Mouse (Mus musculus) heart, postnatal 10 days (tissue): Measurements from ENCODE around the gene Ppp1r1b. TPM values are rescaled to one million over a fixed set of nuclear protein-coding genes. Genes with fewer than 3 reads are reported as not detected.
A peak's percentile ranks its signal among the peaks of the same experiment; 100 is the strongest.

ENCODE experiments used
- DNase-seq, 2 experiments: peaks; one replicate each; pipeline ENCODE4 v3.0.0; 2021
- intact Hi-C: fragments of 180-260 bp; cut with DNase I; formaldehyde crosslinking; loops from one replicate; pipeline ENCODE4 v1.15.1; 2025
- total RNA-seq, 2 experiments: library from RNA; stranded (reverse); gene quantifications; 2 replicates each; pipeline ENCODE4 v1.2.3; 2021

Ppp1r1b gene
- total RNA-seq, 2 experiments from 2014 or later: 2.7 to 4.0 TPM

GRCm38 (mm10) chr11:98342000-98342945, 5.9 kb upstream of the Ppp1r1b start:
- DNase-seq: peak; percentile 95 to 99
- intact Hi-C loops: loop anchor here (1.0 to 5.0 kb wide), 5 partner anchors 47 to 255 kb away; partner anchors contain the start of genes Lrrc3c and Mien1

- intact Hi-C loops: no loop called here
- peak; percentile 86 to 88 for DNase-seq
These were observed 3.0 kb upstream of the Ppp1r1b start for GRCm38 (mm10) chr11:98345253-98345652.

- no peak for DNase-seq
- intact Hi-C loops: no loop called here
These were observed 2.0 kb upstream of the Ppp1r1b start for GRCm38 (mm10) chr11:98346168-98346567.

GRCm38 (mm10) chr11:98347385-98348082, 670 bp upstream of the Ppp1r1b start:
- no peak for DNase-seq
- intact Hi-C loops: no loop called here

- intact Hi-C loops: no loop called here
These were observed 1.1 kb downstream of the Ppp1r1b start for GRCm38 (mm10) chr11:98349308-98349707.

GRCm38 (mm10) chr11:98352272-98352990, 4.2 kb downstream of the Ppp1r1b start:
- intact Hi-C loops: no loop called here
- DNase-seq: no peak

More at GRCm38 (mm10) chr11:98349308-98349707, 1.1 kb downstream of the Ppp1r1b start:
- no peak for DNase-seq

GRCm38 (mm10) chr11:98353651-98354211, 5.5 kb downstream of the Ppp1r1b start:
- DNase-seq: no peak

GRCm38 (mm10) chr11:98354445-98354844, 6.2 kb downstream of the Ppp1r1b start:
- DNase-seq: no peak
- intact Hi-C loops: no loop called here

More at GRCm38 (mm10) chr11:98353651-98354211, 5.5 kb downstream of the Ppp1r1b start:
- intact Hi-C loops: no loop called here

GRCm38 (mm10) chr11:98355732-98356299, 7.6 kb downstream of the Ppp1r1b start:
- peak; percentile 65 to 75 for DNase-seq
- intact Hi-C loops: no loop called here

- intact Hi-C loops: no loop called here
- DNase-seq: no peak
These were observed 8.6 kb downstream of the Ppp1r1b start for GRCm38 (mm10) chr11:98356625-98357394.

- intact Hi-C loops: no loop called here
- DNase-seq: peak in 1 of 2 experiments; percentile 41
These were observed 9.4 kb downstream of the Ppp1r1b start for GRCm38 (mm10) chr11:98357396-98358160.

- intact Hi-C loops: no loop called here
- DNase-seq: peak; percentile 91 to 92
These were observed 10.2 kb downstream of the Ppp1r1b start, which contains the start of gene Stard3 for GRCm38 (mm10) chr11:98358161-98359083. Gene Stard3 (plus strand): TSS chr11:98358368.

- intact Hi-C loops: no loop called here
- no peak for DNase-seq
These were observed 12.8 kb downstream of the Ppp1r1b start for GRCm38 (mm10) chr11:98360866-98361521.

- intact Hi-C loops: no loop called here
- DNase-seq: no peak
These were observed 15.6 kb downstream of the Ppp1r1b start for GRCm38 (mm10) chr11:98363817-98364216.

GRCm38 (mm10) chr11:98364410-98364809, 16.2 kb downstream of the Ppp1r1b start:
- intact Hi-C loops: no loop called here

GRCm38 (mm10) chr11:98366290-98366689, 18.1 kb downstream of the Ppp1r1b start:
- intact Hi-C loops: no loop called here
- DNase-seq: no peak

More at GRCm38 (mm10) chr11:98364410-98364809, 16.2 kb downstream of the Ppp1r1b start:
- no peak for DNase-seq
